Mouse (Mus musculus): ENCODE data around the gene Pank2.
"Not testable (repeated sequence)": the region's sequence is repeated elsewhere in the genome, so short reads cannot be mapped to it uniquely, and the experiment has no call there.

Gene Pank2

DNA sequence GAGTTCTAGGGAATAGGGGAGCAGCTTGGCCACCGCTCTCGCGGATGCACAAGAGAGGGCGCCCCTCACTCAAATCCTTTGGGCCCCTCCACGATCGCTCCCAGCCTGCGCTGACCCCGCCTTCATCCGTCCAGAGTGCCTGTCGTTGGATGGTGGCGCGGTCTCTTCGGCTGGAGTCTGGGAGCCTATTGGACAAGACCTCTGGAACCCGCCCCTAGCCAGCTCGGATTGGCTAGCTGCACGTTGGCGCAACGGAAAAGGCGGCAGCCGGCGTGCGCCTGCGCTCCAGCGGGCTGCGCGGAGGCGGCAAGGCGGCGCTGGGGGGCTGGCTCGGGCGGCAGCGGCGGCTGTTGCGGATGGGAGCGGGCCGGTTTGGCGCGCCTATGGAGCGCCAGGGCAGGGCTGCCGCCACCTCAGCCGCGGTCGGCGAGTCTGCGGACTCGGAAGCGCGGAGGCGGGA lies at the start of gene Pank2:
Pank2 (plus strand) TSS at position 283 of the 460 bp plus-strand sequence.
- peak; percentile 98 for DNase-seq (ENCODE audit: low spot score in 2 of 2)

DNA sequence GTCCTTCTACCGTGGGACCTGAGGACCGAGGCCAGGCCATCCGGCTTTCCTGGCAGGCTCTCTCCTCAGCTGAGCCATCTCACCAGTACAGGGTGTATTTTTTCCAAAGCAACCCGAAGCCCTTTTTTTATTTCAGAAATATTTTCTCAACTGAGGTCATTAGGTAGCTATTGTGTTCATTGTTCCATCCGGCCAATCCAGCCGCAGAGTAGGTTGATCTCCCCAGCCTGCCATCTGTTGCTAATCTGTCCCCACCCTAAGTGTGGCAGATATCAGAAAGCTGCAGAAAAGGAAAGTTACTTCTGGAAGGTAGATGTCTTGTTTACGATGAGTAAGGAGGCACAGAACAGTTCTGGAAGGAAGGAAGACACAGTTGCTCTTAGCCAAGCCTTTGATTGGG lies 48.5 kb upstream of the Pank2 start:
- DNase-seq (ENCODE audit: low spot score in 2 of 2): no peak

DNA sequence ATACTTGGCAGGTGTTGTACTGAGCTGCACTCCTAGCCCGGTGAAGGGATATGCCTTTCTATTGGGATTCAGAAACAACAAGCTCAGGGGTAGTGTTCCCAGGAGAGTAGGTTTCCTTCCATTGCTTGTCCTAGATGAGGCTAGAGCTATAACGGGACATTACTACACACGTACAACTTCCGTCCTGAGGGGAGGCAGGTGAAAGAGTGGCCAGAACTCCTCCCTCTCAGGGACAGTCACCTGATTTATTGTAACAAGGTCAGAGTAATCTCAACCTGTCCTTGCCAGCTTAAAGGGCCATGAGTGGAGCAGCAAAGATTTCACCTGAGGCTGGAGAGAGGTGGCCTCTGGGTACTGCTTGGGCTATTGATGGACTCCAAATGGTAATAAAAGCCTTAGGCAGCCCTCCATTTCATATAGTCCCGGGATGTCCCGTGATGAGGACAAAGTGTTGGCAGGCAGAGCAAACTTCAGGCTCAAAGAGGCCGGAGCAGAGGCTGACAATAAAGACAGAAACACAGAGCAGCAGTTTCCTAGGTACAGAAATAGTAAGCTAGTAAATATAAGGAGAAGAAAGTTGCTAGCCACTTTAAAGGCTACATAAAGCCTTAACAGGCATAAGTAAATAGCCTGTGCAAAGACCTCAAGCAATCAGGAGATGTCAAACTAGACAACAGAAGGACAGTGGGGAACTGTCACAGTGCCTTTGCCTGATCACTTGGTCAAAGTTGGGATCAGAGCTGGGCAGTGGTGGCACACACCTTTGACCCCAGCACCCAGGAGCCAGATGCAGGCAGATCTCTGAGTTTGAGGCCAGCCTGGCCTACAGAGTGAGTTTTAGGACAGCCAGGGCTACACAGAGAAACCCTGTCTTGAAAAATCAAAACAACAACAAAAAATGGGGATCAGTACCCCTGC lies 46.1 kb upstream of the Pank2 start:
- no peak for DNase-seq (ENCODE audit: low spot score in 2 of 2)

DNA sequence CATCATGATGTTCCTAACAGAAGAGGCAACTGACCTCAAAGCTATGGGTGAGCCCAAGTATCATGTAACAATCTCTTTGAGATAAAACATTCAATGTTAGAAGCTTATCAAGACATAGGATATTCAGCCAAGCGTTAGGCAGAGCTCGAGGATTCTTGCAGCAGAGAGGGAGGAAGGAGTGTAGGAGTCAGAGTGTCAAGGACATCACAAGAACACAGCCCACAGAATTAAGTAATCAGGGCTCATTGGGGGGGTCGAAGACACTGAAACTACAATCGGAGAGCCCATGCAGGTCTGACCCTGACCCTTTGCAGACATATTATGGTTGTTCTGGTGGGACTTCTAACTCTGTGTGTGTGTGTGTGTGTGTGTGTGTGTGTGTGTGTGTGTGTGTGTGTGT lies 42.3 kb upstream of the Pank2 start:
- no peak for DNase-seq (ENCODE audit: low spot score in 2 of 2)

DNA sequence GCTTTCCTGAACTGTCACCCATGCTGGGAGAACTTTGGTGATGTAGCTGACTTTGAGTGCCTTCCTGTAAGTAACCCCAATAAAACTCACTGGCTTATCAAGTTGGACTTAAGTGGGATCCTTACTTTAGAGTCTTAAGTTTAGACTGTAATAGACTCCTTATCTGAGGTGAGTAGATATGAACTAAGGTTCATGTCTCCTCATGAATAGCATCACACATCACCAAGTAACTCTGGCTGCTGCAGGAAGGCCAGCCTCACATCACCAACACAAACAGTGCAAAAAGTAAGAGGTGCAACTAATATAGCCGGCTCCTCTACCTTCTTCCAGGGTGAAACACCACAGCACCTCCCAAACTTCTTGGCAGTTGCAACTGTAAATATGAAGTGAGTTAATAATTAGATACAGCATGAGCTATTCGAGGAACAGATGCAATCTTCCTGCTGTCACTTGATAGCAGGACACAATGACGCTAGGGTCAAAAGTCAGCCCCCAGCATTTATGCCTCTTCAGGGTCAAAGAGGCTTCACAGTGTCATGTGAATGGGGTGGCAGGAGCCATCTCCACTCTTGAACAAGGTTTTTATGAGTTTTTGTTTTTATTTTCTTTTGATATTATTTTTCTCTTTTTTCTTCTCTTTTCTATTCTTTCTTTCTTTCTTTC lies 40.3 kb upstream of the Pank2 start:
- no peak for DNase-seq (ENCODE audit: low spot score in 2 of 2)

DNA sequence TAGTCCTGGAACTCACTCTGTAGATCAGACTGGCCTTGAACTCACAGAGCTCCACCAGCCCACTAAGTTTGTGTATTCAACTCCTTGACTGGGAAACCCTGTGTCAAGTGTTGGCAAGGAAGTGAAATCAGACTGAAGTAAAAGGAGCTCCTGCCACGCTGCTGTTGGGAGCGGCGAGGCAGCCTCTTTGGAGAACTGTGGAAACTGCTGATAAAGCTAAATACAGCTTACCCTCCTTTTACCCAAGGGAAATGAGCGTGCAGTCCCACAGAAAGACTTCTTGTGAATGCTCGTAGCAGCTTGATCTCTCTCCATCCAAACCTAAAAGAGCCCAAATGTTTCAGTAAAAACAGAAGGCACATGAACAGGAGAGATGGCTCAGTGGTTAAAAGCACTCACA lies 39.7 kb upstream of the Pank2 start:
- DNase-seq (ENCODE audit: low spot score in 2 of 2): no peak

DNA sequence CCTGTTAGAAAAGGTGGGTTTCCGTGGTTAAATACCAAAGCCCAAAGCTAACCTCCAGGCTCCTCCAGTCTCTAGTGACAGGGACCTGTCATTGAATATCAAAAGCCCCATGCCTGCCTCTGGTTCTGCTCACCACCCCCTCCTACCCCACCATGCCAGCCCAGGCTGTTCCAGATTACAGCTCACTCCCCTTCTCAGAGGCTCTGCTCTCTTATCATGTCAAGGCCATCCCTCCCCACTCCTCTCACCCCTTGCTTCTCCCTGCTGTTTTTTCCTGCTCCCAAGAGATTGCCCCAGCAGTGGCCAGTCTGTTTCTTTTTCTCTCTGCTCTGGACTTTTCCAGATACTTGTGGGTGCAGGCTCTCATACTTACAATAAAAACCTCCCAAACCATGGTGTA lies 38.7 kb upstream of the Pank2 start:
- no peak for DNase-seq (ENCODE audit: low spot score in 2 of 2)

DNA sequence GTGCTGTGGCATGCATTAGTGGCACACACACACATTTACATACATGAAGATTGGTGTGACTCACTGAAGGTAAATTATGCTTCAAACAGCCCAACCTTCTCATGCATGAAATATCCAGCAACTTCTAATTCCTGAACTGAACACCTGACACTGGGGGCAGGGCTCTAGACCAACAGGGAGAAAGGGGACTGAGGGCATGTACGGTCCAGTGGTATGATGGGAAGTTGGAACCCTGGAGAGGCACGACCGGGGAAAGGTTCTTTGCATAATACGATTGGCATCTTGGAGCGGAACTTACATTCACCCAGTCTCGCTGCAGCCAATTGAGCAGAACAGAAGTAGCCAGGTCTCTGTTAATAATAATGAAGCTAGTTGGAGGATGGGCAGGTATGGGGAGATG lies 37.1 kb upstream of the Pank2 start:
- DNase-seq (ENCODE audit: low spot score in 2 of 2): no peak

DNA sequence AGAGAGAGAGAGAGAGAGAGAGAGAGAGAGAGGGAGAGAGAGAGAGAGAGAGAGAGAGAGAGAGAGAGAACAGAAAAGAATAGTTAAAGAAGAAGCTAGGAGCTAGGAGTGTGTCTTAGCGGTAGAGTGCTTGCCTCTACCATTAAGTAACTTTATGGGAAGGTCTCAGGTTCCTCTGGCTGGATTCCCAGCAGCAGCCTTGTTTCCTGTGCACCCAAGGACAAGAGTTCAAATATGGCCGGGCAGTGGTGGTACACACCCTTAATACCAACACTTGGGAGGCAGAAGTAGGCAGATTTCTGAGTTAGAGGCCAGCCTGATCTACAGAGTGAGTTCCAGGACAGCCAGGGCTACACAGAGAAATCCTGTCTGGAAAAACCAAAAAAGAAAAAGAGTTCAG lies 35.6 kb upstream of the Pank2 start:
- not testable (repeated sequence) for DNase-seq (ENCODE audit: low spot score in 2 of 2)

DNA sequence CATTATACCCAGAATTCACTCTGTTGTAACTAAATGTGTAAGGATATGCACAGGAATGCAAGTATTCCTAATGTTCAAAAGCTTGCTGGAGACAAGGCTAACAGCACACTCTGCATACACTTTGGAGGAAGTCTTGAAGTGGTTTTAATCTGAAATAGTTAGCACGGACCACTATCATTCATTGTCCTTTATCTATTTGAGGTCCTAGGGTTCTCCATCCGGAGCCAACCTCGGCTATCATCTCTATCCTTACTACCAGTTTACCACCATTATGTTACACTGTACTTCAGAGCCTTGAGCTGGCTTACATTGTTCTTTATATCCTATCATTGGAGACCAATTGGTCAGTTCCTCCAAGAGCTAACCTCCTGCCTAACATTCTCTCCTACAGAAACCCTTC lies 35.1 kb upstream of the Pank2 start:
- DNase-seq (ENCODE audit: low spot score in 2 of 2): no peak

DNA sequence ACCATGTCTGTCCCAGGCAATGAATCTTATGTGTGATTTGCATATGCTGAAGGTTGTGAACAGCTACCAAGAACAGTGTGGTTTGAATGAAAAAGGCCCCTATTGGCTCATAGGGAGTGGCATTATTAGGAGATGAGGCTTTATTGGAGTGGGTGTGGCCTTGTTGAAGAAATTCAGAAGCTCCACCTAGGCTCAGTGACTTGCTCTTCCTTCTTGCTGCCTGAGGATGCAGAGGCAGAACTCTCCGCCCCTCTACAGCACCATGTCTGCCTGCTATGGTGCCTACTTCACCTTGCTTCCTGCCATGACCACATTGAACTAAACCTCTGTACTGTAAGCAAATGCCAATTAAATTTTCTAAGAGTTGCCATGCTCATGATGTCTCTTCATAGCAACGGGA lies 29.7 kb upstream of the Pank2 start:
- DNase-seq (ENCODE audit: low spot score in 2 of 2): no peak

DNA sequence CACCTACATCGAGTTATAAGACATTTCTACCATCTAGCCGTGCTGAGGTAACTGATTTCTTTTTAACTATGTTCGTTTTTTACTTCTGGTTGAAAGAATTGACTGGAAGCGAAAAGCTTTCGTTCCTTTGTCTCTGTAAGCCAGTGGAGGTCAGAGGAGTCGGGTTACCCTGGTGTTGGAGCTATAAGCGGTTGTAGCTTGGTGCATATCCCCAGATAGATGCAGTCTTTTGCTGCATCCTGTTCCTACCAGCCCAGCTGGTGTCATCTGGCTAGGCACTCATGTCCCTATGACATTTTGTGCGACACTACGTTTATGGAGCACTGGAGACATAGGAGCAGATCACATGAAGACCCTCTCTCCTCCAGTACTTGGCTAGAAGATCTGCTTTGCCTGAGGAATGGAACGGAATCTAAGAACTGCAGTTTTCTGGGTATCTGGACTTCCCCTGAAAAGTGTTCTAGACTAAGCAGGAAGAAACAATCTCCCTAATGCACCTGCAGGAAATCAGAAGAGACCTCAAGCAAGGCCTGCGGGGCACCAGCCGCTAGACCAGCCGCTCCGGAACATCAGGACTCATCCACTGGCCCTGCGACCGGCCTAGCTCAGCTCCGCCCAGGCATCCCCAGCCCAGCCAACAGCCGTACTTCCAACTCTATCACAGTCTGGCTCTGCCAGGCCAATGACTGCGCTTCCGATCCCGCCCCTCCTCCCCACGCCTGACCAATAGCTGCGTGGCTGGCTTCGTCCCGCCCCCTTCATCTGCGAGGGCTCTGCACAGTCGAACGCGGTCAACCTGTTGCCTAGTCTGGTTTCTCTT lies 28.8 kb upstream of the Pank2 start, which contains the start of gene Mavs:
Mavs (plus strand) TSS at position 757 of the 820 bp plus-strand sequence.
- peak; percentile 91 to 93 for DNase-seq (ENCODE audit: low spot score in 2 of 2)

DNA sequence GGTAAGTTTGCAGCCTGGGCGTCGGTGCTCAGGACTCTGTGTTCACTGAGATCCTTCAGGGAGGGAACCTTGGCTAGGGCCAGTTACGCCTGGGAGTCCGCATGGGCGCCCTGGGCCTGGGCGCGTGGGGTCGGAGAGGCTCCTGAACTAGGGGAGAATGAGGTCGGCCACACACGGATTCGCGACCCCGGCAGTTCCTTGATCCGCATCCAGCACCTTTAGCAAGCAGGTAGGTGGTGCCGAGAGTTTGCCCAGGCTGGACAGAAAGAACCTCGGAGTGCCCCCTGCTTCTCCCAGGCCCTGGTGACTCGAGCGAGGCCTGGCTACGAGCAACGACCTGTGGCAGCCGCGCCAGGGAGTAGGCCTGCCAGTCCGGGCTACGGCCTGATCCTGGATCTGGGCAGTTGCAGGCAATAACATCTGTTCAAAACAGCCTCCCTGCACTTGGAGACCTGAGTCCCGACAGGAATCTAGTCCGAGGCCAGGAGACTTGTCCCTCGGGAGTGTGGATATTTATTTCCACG lies 28.1 kb upstream of the Pank2 start:
- no peak for DNase-seq (ENCODE audit: low spot score in 2 of 2)

DNA sequence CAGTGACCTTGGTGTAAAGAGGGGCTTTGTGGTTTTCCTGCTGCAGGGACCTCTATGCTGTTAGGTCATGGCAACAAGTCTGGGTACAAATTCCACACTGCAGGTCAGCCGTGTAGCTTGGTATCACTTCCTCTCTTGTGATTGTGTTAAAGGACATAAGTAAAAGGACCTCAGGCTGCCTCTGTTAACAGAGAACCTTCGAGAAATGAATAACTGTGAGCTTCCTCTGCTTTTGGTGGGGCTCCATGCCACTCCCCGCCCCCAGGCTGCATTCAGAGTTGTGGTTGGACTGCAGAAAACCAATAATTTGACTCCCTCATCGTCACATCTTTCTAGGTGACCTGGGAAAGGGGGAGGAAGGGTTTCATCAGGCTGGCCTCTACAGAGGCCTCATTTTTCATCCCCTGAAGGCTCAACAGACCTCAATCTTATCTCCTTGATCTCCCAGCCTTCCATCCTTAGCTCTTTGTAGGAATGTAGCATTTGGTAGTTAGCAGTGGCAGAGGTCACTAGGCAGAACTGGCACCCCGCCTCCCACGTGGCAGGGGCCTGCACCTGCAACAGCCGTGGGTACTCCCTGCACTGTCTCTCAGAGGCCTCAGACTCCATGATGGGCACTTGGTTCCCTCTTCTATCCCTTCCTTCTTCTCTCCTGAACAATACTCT lies 27.2 kb upstream of the Pank2 start:
- DNase-seq (ENCODE audit: low spot score in 2 of 2): no peak

DNA sequence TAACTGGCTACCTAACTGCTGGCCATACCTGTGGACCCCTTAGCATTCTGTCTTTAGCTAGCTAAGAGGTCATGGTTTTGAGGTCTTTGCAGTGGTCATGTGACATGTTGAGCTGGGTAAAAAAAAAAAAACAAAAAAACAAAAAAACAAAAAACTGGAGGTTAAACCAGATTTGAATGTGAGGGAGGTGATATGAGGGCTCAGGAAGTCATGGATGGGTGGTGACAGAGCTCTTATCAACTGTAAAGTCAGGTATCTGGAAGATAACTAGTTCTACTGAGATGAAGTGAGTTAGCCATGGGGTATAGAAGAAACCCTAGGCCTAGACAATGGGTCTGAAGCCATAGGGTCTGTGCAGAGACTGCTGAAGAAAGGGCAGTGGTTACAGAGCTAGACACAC lies 20.1 kb upstream of the Pank2 start:
- no peak for DNase-seq (ENCODE audit: low spot score in 2 of 2)

DNA sequence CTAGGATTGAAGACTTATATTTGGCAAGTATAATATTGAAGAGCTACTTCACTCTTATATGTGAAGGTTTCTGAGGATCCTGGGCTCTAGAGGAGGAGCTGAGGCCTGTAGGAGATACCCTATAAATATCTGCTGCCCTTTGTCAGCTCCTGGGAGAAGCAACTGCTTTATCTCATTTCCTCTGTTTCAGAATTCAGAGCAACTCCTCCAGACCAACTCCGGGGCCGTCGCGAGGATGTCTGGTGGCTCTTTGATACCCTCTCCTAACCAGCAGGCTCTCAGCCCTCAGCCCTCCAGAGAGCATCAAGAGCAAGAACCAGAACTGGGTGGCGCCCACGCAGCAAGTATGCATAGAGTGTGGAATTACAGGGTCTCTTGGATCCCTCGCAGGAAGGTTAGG lies 19.4 kb upstream of the Pank2 start:
- DNase-seq (ENCODE audit: low spot score in 2 of 2): no peak

DNA sequence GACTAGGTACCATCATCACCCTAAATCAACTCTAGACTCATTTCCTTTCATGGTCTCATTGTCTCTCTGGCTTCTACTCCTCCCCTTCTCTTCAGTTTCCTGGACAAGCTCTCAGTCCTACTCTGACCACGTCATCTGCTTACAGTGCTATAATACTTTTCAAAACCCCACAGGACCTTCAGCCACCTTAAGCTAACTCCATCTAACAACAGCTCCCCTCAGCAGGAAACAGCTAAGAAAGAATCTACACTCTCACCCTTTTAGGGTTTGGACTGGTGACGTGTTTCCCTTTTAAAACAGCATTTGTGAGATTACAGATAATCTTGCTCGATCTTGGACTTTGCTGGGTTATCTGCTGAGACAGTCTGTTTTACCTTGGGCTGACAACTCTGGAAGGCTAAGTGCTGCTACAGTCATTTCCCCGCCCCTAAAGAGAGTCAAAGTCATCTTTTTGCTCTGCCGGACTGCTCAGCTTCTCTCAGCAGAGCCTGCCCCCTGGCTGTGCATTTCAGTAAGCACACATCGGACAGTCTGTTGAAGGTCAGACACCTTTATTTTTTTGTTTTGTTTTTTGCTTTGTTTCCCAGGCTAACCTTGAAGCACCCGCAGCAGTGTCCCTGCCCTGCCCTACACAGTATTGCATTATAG lies 8.5 kb upstream of the Pank2 start:
- DNase-seq (ENCODE audit: low spot score in 2 of 2): peak; percentile 21

DNA sequence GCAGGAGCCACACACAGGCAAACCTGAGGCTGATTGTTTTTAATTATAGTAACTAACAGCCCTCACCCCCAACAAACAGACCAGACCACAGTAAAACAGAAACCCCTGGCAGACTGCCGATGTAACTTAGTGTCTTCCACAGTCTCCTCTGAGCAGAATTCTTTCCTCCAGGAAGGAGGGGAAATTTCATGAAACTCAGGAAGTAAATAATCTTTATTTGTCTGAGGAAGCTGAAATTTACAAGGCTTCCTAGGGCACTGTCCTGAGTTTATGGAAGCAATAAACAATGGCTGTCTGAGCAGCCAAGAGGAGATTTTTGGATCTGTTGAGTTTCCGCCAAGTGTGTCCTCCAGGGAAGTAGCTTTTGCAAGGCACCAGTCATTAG lies 8.0 kb upstream of the Pank2 start:
- DNase-seq (ENCODE audit: low spot score in 2 of 2): no peak

DNA sequence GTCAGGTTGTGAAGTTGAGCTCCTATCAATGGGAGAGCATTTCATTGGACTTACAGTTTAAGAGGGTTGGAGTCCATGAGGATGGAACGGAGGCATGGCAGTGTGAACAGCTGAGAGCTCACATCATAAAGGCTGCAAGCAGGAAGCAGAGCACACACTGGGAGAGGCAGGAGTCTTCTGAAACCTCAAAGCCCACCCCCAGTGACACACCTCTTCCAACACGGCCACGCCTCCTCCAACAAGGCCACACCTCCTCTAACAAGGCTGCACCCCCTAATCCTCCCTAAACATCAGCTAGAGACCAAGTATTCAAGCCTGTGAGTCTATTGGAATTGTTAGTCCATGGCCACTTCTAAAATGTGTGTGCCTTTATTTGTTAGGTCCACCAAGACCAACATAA lies 6.6 kb upstream of the Pank2 start:
- DNase-seq (ENCODE audit: low spot score in 2 of 2): no peak

DNA sequence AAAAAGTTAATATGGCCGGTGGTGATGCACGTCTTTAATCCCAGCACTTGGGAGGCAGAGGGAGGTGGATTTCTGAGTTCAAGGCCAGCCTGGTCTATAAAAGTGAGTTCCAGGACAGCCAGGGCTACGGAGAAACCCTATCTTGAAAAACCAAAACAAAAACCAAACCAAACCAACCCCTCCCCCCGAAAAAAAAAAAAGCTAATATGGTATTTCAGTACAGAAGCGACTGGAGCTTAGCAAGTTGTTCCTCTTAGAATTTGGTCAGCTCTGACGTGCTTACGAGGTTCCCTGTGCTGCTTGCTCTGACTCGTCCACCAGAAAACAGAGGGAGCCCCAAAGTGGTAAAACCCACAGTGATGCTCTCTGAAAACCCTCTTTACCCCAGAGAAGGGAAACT lies 3.6 kb upstream of the Pank2 start:
- no peak for DNase-seq (ENCODE audit: low spot score in 2 of 2)
